Mouse (Mus musculus) small intestine, adult 2 months (tissue): ENCODE results near the gene Lypla2.

Experiments used
- CTCF ChIP-seq: fragments of 200-500 bp; IDR thresholded peaks from 2 replicates; pipeline ENCODE4 v1.5.1; 2012; ENCODE audit warnings: low read depth, mild to moderate bottlenecking, control low read depth, inconsistent platforms, low read length, moderate library complexity, mixed read lengths; ENCODE audit not compliant: insufficient replicate concordance, insufficient read length; ENCODE audit errors: extremely low read depth
- POLR2A ChIP-seq: fragments of 200-500 bp; IDR thresholded peaks from 2 replicates; pipeline ENCODE4 v1.6.1; 2012; ENCODE audit warnings: low read depth, mild to moderate bottlenecking, control low read depth, inconsistent platforms, low read length, moderate library complexity

DNA sequence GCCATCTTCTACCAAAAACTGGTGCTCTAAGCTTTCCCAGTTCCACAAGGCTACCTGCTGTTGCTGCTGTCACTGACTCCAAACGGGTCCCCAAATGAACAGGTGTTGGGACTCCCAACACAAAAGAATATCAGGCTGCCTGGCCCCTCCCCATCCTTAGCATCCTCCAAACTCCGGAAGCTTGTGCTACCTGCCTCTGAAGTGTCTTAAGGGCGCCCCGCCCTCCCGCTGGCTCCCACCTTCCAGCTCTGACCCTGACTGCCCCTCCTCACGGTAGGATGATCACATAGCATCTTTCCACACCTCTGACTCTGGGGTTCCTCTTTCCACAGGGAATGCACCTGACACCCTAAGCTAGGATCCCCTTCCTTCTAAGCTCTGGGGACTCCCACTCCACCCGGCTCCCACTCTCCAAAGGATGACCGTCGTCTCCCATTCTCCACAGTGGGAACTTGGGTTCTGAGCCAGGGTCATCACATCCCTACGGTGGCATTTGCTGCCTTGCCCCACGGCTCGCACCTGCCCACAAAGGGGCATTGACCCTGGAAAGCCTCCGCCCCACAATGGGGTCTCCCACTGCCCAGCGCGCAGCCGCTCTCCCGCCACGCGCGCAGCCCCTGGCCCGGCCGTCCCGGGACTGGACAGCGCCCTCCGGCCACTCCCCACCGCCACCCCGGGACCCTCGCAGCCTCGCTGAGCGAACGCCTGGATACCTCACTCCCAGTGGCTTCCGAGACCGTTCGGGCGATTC lies 446 bp downstream of the Lypla2 start:
- no peak for TF ChIP-seq CTCF
- TF ChIP-seq POLR2A = no peak
